Mouse (Mus musculus): Measurements from ENCODE around the gene Maff. TPM values are rescaled to one million over a fixed set of nuclear protein-coding genes. Genes with fewer than 3 reads are reported as not detected.

Maff gene
- total RNA-seq, 2 experiments from 2014 or later, result 1.5 to 1.9 TPM

DNA sequence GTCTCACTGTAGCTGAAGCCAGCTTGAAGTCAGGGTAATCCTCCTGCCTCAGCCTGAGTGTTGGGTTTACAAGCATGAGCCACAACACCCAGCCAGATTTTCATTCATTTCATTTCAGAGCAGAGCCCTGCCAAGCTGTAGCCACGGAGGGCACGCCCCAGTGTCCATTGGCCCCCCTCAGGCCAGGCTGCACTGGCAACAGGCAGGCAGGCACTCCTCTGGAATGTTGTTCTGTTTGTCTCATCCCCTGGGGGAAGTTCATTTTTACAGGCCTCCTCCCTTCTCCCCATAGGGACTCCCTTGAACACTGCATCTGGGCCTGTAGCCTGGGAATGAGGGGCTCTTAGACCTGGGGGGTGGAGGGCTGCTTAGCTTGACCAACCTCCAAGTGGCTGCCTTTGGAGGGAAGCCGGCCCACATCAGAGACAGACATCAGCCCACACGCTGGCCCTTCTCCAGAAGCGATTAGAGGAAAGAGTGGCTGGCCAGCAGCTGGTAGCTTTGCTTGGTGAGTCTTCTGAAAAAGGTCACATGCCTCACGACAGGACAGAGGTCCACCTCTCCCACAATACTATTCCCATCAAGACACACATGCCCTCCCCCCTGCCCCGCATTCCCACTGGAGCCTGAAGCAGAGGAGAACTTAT, 45.1 kb downstream of the Maff start:
- DNase-seq, result peak; percentile 66
- intact Hi-C loops (cut with DNase I), result no loop called here

DNA sequence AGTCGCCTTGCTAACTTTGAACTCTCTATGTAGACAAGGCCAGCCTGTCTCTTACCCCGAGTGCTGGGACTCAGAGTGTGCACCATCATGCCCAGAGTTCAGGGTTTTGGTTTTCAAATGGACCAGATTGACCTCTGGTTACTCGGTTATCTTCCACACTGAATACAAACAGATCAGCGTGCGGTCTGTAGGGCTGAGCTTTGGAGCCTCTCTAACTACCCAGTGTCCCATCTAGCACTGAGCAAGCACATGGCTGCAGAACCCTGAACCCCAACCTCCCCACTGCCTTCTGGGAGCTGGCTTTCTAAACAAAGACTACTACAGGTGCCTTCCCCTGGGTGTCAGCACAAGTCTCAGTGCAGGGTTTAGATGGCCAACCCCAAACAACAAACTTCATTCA, 46.1 kb downstream of the Maff start:
- DNase-seq, result no peak
- intact Hi-C loops (cut with DNase I), result no loop called here

DNA sequence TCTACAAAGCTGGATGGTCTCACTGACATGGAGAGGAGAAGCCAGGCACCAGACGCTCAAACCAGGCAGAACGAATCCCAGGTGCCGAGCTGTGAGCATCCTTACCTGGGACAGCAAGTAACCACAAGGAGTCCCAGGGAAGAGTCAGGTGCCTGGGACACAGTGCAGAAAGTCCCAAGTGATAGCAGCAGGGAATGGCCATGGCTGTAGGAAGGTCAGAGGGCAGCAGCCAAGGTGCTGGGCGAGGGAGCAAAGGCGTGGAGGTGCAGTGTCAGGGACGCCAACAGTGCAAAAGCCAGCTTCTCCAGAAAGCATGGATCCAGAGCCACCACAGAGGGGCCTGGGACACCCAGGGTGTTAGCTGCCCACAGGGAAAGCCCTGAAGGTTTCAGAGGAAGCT, 46.7 kb downstream of the Maff start:
- no peak for DNase-seq
- intact Hi-C loops (cut with DNase I), result no loop called here

DNA sequence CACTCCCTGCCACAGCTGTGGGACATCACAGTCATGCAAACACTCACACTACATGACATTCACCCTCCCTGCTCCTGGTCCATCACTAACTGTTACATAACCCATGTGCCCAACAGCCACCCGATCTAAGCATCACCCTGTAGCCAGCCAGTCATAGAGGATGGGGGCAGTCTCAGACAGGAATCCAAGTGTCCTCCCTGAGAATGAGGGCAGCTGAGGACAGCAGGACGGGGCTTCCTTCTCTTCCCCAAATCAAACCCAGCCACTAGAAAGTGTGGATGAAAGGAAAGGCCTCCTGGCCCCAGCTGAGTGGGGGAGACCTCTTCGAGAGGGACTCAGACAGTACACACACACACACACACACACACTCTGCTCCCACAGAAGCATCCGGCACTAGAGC, 48.4 kb downstream of the Maff start:
- DNase-seq, result no peak
- intact Hi-C loops (cut with DNase I), result no loop called here

DNA sequence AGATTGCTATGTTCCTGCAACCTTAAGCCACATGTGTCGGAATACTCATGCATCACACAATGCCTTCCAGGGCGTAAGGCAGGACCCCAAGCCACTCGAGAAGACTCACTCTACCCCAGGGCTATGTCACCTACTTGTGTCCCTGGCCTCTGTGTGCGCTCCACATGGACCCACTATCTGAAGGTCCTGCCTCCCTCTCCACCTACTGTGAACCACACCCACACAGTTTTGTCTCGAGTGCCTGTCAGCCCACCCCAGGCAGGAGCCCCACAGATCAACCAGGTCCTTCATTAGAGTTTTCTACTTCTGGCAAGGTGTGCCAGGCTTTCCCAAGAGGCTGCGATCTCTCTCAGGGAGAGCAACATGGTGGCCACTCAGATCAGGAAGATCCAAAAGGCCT, 48.9 kb downstream of the Maff start:
- intact Hi-C loops (cut with DNase I), result no loop called here
- no peak for DNase-seq

DNA sequence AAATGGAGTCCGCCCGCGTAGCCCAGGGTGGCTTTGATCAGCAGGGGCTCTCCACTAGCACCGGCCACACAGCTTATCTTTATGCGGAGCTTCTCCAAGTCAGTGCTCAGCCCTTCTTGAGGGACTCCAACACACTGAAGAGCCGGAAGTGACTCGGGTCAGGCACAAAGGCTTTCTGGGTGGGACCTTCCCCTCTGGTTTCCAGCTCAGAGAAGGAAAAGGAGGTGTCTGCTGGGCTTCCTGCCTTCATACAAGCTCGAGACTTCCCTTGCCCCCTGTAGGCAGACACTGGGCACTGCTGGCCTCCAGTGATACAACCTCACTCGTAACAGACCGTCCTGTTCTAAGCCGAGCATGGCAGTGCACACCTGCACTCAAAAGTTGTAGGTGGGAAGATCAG, 50.3 kb downstream of the Maff start:
- intact Hi-C loops (cut with DNase I), result no loop called here
- DNase-seq, result no peak

DNA sequence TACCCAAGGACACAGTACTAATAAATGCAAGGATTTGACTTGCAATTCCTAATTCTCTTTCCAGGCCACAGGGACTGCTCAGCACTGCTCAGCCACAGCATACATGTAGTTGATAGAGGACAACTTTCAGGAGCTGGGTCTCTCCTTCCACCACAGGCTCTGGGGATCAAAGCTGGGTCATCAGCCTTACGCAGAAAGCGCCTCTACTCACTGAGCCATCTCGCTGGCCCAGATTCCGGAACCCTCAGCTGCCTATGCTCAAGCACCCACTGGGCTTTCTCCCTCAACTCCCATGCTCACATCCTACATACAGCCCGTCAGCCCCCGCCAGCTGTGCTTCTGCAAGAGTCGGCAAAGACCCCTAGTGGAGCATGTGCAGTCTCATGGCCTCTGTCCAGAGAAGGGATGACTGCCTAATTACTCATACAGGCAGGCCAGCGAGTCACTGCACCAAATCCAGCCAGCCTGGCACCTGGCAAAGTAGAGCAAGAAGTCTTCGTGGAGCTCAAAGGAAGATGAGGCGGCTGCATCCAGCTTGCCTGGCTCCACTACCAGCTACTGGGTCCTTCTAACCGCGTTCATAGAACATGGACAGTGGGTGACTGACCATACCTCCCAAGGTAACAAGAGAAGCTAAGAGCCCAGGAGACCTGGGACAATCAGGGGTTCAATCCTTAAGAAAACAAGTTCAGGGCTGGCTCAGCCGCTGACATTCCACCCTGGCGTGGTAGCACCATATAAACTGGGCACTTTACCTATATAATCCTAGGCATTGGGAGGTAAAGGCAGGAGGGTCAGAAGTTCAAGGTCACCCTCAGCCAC, 53.0 kb downstream of the Maff start:
- no peak for DNase-seq
- intact Hi-C loops (cut with DNase I), result no loop called here

DNA sequence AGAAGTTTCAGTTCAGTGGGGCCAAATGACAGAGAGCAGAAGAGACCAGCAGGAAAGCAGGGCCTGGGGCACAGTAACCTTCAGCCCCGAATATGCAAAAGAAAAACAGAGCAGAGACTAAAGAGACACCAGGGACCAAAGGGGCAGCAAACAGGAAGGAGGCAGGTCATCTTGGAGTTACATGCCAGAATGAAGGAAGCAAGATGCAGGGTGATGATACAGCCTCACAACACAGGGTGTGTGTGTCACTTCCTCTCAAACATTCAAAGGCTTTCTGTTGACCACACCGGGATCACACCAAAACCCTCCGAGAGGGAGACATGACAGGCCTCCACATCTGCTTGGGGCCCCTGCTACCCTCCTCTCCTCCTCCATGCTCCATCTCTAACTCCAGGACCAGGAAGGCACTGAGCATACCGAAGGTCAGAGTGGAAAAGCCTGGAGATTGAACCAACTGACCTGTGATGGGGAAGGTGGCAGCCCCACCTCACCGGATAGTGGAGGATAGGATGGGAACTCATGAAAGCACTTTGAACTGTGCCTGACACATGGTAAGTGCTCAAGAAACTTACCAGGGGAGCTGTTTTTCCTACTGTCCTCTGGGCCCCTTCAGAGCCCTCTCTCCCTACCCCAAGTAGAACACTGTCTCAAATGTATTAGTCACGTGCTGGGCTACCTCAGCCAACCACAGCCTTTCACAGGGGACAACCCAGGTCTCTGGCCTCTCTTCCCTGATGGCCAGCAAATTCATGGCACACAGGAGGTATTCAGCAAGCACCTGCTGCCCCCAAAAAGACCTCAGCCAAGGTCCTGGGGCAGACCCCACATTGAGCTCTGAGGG, 53.9 kb downstream of the Maff start:
- DNase-seq, result no peak
- intact Hi-C loops (cut with DNase I), result no loop called here

DNA sequence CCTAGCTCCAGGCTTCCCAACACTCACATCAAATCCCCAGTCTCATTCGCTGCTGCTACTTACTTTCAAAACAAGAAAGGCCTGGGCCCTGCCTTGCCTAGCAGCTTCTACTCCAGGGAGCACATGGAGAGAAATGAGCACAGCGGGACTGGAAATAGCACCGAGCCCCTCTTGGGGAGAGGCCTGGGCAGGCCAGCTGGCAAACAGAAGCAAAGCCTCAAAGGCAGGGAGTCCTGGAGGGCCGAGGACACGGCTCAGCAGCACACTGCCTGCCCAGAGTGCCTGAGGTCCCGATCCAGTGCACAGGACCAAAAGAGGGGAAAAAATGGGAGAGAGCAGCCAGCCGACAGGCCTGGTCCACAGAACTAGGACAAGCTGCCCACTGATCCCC, 54.5 kb downstream of the Maff start:
- intact Hi-C loops (cut with DNase I), result no loop called here
- no peak for DNase-seq

DNA sequence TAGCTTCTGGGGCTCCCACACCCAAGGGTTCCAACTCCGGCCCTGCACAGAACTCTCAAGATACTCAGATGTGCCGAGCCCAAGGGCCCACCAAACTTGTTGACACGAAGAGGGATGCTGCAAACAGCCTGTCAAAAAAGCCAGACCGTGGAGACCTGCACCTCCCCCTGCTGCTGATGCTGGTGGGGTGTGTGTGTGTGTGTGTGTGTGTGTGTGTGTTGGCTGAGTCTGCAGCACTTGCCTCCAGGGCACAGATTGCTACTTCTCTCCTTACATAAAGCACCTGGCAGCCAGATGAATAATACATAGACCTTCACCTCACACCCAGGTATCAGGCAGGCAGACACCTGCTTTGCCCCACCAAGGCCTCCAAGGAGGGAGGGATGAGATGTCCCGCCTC, 55.8 kb downstream of the Maff start:
- DNase-seq, result no peak
- intact Hi-C loops (cut with DNase I), result no loop called here

DNA sequence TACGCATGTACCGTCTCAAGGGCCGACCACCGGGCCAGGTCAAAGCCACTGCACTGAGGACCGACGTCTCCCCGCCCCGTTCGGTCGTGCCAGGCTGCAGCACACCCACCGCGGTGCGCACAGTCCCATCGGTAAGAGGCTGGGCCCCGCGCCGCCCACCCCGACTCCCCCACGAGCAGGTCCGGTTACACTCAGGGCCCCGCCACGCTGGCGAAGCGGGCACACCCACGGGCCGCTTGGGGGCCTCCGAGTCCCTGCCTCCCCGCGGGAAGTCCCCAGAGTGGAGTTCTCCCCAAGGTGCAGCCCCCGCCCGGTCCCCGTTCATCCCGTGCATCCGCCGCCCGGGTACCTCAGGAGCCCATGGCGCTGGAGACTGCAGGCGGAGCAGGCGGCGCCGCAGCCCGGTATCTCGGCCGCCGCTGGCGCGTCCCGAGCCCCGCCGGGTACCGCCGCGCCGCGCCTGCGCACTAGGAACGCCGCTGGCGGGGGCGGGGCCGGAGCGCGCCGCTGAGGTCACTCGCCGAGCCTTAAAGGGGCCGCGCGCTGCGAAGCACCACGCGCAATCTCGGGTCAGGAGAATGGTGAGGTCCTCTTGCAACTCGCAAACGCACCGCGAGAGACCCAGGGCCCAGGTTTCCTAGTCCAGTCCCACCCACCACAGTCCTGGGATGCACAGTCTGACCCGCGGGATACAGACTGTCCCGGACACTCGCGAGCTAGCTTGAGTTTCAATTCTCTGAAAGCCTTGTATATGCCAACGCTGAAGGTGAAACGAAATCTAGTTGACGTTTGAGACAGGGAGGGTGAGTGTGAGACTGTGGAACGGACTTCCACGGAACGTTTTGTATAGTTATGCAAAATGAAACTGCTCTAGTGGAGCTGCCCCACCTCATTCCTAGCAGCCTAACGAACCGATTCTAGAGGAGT, 56.7 kb downstream of the Maff start, which contains the start of gene Tmem184b:
Gene Tmem184b, minus strand, starts transcription at position 734 of the 927 bp plus-strand sequence.
- intact Hi-C loops (cut with DNase I), result no loop called here
- DNase-seq, result peak; percentile 88

DNA sequence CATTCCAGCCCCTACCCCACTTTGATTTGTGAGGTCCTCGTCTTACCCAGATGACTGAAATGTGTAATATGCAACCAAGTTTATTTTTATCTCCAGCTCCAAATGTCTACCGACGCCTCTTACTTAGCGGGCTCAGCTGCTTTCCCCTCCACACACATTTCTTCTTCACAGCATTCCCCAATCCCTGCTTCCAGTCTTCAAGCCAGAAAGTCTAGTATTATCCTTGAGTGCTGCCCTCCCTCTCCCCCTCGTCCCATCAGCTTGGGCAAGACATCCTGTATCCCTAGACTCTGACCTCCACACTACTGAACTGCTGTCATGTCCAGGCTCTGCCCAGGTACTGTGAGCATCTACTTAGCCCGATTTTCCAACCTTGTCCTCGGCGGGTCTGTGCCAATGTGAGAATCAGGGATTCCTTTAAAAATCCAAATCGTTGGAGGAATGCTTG, 57.4 kb downstream of the Maff start:
- no peak for DNase-seq
- intact Hi-C loops (cut with DNase I), result no loop called here

DNA sequence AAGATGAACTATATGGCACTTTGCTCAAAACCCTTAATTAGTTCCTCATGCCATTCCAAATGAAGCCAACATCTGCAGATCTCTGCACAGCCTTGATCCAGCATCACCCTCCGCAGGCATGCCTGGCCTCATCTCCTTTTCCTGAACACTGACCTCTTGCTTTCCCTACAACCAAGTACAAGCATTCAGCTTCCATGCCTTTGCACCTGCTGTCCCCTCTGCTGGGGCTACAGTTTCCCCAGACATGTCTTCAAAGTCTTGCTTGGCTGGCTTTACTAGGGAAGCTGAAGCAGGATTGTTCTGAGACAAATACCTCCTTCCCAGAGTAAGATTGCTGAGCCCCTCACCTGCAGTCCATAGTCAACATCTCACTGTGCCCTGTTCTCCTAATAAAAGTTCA, 57.9 kb downstream of the Maff start:
- intact Hi-C loops (cut with DNase I), result no loop called here
- no peak for DNase-seq

DNA sequence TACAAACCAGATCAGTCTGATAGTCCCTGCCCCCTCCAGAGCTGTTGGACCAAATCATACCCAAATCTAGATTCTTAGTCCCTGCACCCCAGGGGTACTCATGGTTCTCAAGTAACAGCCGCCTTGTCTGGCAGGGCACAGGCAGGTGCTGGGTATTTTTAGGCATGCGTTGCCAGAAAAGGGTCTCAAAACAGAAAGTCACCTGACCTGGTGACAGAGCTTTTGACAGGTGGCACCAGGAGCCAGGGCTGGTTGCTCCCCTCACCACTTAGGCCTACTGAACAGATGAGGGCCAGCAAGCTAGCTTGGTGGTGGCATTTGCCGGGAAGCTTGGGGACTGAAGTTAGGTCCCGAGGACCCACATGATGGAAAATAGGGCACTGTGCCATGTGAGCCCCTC, 60.1 kb downstream of the Maff start:
- DNase-seq, result no peak
- intact Hi-C loops (cut with DNase I), result no loop called here

Small RNA genes within 50 kb of the gene (microRNA-seq; reads per million reads assigned to microRNA genes)
- gene Mir1943, result 1.8 reads per million

Other genes starting within 250 kb of the Maff start
- gene Micall1, start 237.7 kb upstream of the Maff start, total RNA-seq (2021), result 10 to 100 TPM; 61.5 to 66.6 TPM
- 100 to 1,000 TPM; 143 to 152 TPM for gene Polr2f, start 205.6 kb upstream of the Maff start, total RNA-seq (2021)
- 10 to 100 TPM; 12.1 to 13.1 TPM for gene 1700088E04Rik, start 205.4 kb upstream of the Maff start, total RNA-seq (2021)
- 10 to 100 TPM; 16.5 to 18.1 TPM for gene Sox10, start 181.4 kb upstream of the Maff start, total RNA-seq (2021)
- gene Pick1, start 117.4 kb upstream of the Maff start, total RNA-seq (2021), result 10 to 100 TPM; 63.3 to 69.7 TPM
- 1 to 10 TPM; 1.9 to 2.4 TPM for gene Gm49486, start 117.2 kb upstream of the Maff start, total RNA-seq (2021)
- gene Slc16a8, start 91.9 kb upstream of the Maff start, total RNA-seq (2021), result not detected
- 10 to 100 TPM in 1 of 2 experiments, 1 to 10 TPM in 1; 10.0 to 11.3 TPM for gene Baiap2l2, start 61.1 kb upstream of the Maff start, total RNA-seq (2021)
- gene Pla2g6, start 18.2 kb upstream of the Maff start, total RNA-seq (2021), result 10 to 100 TPM; 24.5 to 25.6 TPM
- 10 to 100 TPM; 49.6 to 53.4 TPM for gene Tmem184b, start 56.9 kb downstream of the Maff start, total RNA-seq (2021)
- 100 to 1,000 TPM; 285 to 296 TPM for gene Csnk1e, start 108.9 kb downstream of the Maff start, total RNA-seq (2021)
- gene Kcnj4, start 158.6 kb downstream of the Maff start, total RNA-seq (2021), result 10 to 100 TPM; 29.9 to 39.5 TPM
- under 1 TPM; 0.72 to 0.91 TPM for gene Kdelr3, start 169.8 kb downstream of the Maff start, total RNA-seq (2021)
- gene Ddx17, start 200.1 kb downstream of the Maff start, total RNA-seq (2021), result 100 to 1,000 TPM; 446 to 452 TPM